Mouse (Mus musculus) cerebellum, adult 9-11 months (tissue): ENCODE data around the gene Atxn7l1.

Experiments
- DNase-seq: peaks from one replicate; pipeline ENCODE4 v3.0.0; 2022

Atxn7l1 gene

GRCm38 (mm10) chr12:33280805-33281204 lies 133.3 kb downstream of the Atxn7l1 start:
- peak; percentile 38 for DNase-seq

GRCm38 (mm10) chr12:33284344-33284936 lies 136.9 kb downstream of the Atxn7l1 start:
- DNase-seq, result no peak

GRCm38 (mm10) chr12:33285354-33285753 lies 137.9 kb downstream of the Atxn7l1 start:
- DNase-seq, result no peak

GRCm38 (mm10) chr12:33285933-33286649 lies 138.6 kb downstream of the Atxn7l1 start:
- DNase-seq, result no peak

- no peak for DNase-seq
Measured at GRCm38 (mm10) chr12:33287686-33288085, 140.2 kb downstream of the Atxn7l1 start.

GRCm38 (mm10) chr12:33288746-33289145 lies 141.3 kb downstream of the Atxn7l1 start:
- DNase-seq, result no peak

- peak; percentile 36 for DNase-seq
Measured at GRCm38 (mm10) chr12:33302070-33302469, 154.6 kb downstream of the Atxn7l1 start.

- peak; percentile 60 for DNase-seq
Measured at GRCm38 (mm10) chr12:33302523-33303383, 155.3 kb downstream of the Atxn7l1 start.

GRCm38 (mm10) chr12:33303384-33303770 lies 155.9 kb downstream of the Atxn7l1 start:
- no peak for DNase-seq

- DNase-seq, result no peak
Measured at GRCm38 (mm10) chr12:33305106-33305505, 157.6 kb downstream of the Atxn7l1 start.

- no peak for DNase-seq
Measured at GRCm38 (mm10) chr12:33306476-33306875, 159.0 kb downstream of the Atxn7l1 start.

GRCm38 (mm10) chr12:33308668-33309067 lies 161.2 kb downstream of the Atxn7l1 start:
- DNase-seq, result no peak

GRCm38 (mm10) chr12:33313828-33314671 lies 166.6 kb downstream of the Atxn7l1 start:
- peak; percentile 94 for DNase-seq

- no peak for DNase-seq
Measured at GRCm38 (mm10) chr12:33314924-33315643, 167.6 kb downstream of the Atxn7l1 start.

- no peak for DNase-seq
Measured at GRCm38 (mm10) chr12:33315804-33316203, 168.3 kb downstream of the Atxn7l1 start.

- no peak for DNase-seq
Measured at GRCm38 (mm10) chr12:33317792-33318530, 170.5 kb downstream of the Atxn7l1 start.

GRCm38 (mm10) chr12:33322547-33322946 lies 175.1 kb downstream of the Atxn7l1 start:
- DNase-seq, result no peak

GRCm38 (mm10) chr12:33323821-33324220 lies 176.3 kb downstream of the Atxn7l1 start:
- DNase-seq, result no peak

- no peak for DNase-seq
Measured at GRCm38 (mm10) chr12:33325424-33325823, 177.9 kb downstream of the Atxn7l1 start.

- no peak for DNase-seq
Measured at GRCm38 (mm10) chr12:33332046-33332445, 184.6 kb downstream of the Atxn7l1 start.

- peak; percentile 48 for DNase-seq
Measured at GRCm38 (mm10) chr12:33332796-33333195, 185.3 kb downstream of the Atxn7l1 start.
